Mouse (Mus musculus): Measurements from ENCODE around the gene Pear1. TPM values are rescaled to one million over a fixed set of nuclear protein-coding genes. Genes with fewer than 3 reads are reported as not detected.
A peak's percentile ranks its signal among the peaks of the same experiment; 100 is the strongest.

Pear1 gene
- polyA plus RNA-seq, 1 experiment from 2014 or later: 6.7 TPM

DNA sequence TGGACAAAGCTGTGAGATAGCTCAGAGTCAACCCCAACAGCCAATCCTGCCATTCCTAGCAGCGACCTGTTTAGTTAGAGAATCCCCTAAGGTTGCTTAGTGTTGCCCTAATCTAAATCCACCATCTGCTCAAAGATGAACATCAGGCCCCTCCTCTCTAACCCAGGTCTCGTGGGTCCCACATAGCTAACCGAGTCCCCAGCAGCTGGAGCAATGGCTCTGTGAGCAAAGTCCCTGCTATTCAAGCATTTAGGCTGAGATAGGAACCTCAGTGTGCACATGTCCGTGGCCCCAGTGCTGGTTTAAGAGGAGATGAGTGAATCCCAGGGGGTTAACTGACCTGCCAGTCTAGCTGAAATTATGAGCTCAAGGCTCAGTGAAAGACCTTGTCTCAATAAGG, 22.1 kb upstream of the Pear1 start:
- Histone ChIP-seq H3K9me3 (replicated peaks; ENCODE audit: control insufficient read depth, low read length, poor library complexity, severe bottlenecking) (no peaks in the 10 kb centered on the region), H3K4me1 (ENCODE audit: control insufficient read depth, insufficient read depth, low read length) (no peaks in the 10 kb centered on the region), H3K4me2 (ENCODE audit: low read length) (no peak overlapping the region), H3K4me3 (ENCODE audit: low read depth, low read length) (no peak overlapping the region), H3K27me3 (ENCODE audit: control insufficient read depth, insufficient read depth, low read depth, low read length) (no peaks in the 10 kb centered on the region), H3K9ac (ENCODE audit: low read depth, low read length) (no peak overlapping the region), H3K27ac (ENCODE audit: low read length) (no peak overlapping the region), H3K36me3 (ENCODE audit: control insufficient read depth, insufficient read depth, low read length) (no peaks in the 10 kb centered on the region)
- WGBS: 58% methylated on average over 4 of the region's 4 CpGs
- no peak for ATAC-seq

- WGBS: 92% methylated on average over 4 of the region's 4 CpGs
- Histone ChIP-seq H3K4me2 (ENCODE audit: low read length) (no peak overlapping the region), H3K36me3 (ENCODE audit: control insufficient read depth, insufficient read depth, low read length) (no peaks in the 10 kb centered on the region), H3K9ac (ENCODE audit: low read depth, low read length) (no peak overlapping the region), H3K4me1 (ENCODE audit: control insufficient read depth, insufficient read depth, low read length) (no peaks in the 10 kb centered on the region), H3K27me3 (ENCODE audit: control insufficient read depth, insufficient read depth, low read depth, low read length) (no peaks in the 10 kb centered on the region), H3K9me3 (replicated peaks; ENCODE audit: control insufficient read depth, low read length, poor library complexity, severe bottlenecking) (no peaks in the 10 kb centered on the region), H3K4me3 (ENCODE audit: low read depth, low read length) (no peak overlapping the region), H3K27ac (ENCODE audit: low read length) (no peak overlapping the region)
- ATAC-seq: no peak
Measured at GRCm38 (mm10) chr3:87844981-87845380, 20.9 kb upstream of the Pear1 start.

- no peaks in the 10 kb centered on the region for H3K36me3 ChIP-seq (ENCODE audit: control insufficient read depth, insufficient read depth, low read length)
- H3K4me2 ChIP-seq (ENCODE audit: low read length): no peak overlapping the region
- no peaks in the 10 kb centered on the region for H3K9me3 ChIP-seq (replicated peaks; ENCODE audit: control insufficient read depth, low read length, poor library complexity, severe bottlenecking)
- no peak overlapping the region for H3K27ac ChIP-seq (ENCODE audit: low read length)
- no peak overlapping the region for H3K4me3 ChIP-seq (ENCODE audit: low read depth, low read length)
- no peaks in the 10 kb centered on the region for H3K27me3 ChIP-seq (ENCODE audit: control insufficient read depth, insufficient read depth, low read depth, low read length)
- no peak overlapping the region for H3K9ac ChIP-seq (ENCODE audit: low read depth, low read length)
- H3K4me1 ChIP-seq (ENCODE audit: control insufficient read depth, insufficient read depth, low read length): no peaks in the 10 kb centered on the region
- ATAC-seq: no peak
Measured at GRCm38 (mm10) chr3:87840858-87841257, 16.8 kb upstream of the Pear1 start.

DNA sequence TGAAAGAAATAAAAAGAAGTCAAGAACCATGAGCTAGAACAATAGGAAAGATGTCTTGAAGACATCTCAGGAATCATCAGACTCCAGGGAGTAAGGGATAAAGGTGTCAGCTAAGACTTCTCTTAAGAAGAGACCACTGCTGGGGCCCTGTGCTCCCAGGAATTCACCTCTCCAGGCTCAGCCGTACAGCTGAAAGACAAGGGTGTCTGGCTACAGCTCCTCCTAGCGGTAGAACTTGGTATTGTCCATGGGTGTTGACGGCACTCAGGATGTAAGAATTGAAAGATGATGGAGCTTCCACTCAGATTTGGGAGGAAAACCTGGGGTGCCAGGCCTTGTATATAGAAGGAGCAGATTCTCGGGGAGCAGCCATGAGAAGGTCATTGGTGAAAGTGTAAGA, 14.5 kb upstream of the Pear1 start:
- Histone ChIP-seq H3K27me3 (ENCODE audit: control insufficient read depth, insufficient read depth, low read depth, low read length) (no peaks in the 10 kb centered on the region), H3K4me3 (ENCODE audit: low read depth, low read length) (no peak overlapping the region), H3K36me3 (ENCODE audit: control insufficient read depth, insufficient read depth, low read length) (no peaks in the 10 kb centered on the region), H3K4me2 (ENCODE audit: low read length) (no peak overlapping the region), H3K9me3 (replicated peaks; ENCODE audit: control insufficient read depth, low read length, poor library complexity, severe bottlenecking) (no peaks in the 10 kb centered on the region), H3K27ac (ENCODE audit: low read length) (no peak overlapping the region), H3K9ac (ENCODE audit: low read depth, low read length) (no peak overlapping the region), H3K4me1 (ENCODE audit: control insufficient read depth, insufficient read depth, low read length) (no peaks in the 10 kb centered on the region)
- under 1% methylated on average over 4 of the region's 4 CpGs for WGBS
- no peak for ATAC-seq

DNA sequence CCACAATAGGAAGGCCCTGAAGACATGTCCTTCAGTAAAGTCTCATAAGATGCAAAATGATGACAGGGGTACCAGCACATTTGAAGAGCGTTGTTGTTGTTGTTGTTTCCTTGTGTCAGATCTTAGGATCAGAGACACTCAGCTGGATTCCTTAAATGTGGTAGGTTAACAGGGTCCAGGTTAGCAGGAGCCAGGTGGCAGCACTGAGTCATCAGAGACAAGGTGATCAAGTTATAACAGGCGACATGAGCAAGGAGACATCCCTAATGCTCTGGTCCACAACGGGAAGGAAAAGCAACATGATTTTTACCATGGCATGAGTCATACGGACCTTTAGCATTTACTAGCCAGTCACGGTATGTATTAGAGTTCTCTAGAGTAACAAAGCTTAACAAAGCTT, 9.4 kb upstream of the Pear1 start:
- ATAC-seq: no peak
- no peaks in the 10 kb centered on the region for H3K36me3 ChIP-seq (ENCODE audit: control insufficient read depth, insufficient read depth, low read length)
- no peaks in the 10 kb centered on the region for H3K4me1 ChIP-seq (ENCODE audit: control insufficient read depth, insufficient read depth, low read length)
- H3K4me3 ChIP-seq (ENCODE audit: low read depth, low read length): no peak overlapping the region
- 72% methylated on average over 5 of the region's 5 CpGs for WGBS
- H3K27ac ChIP-seq (ENCODE audit: low read length): no peak overlapping the region
- no peak overlapping the region for H3K9ac ChIP-seq (ENCODE audit: low read depth, low read length)
- no peaks in the 10 kb centered on the region for H3K27me3 ChIP-seq (ENCODE audit: control insufficient read depth, insufficient read depth, low read depth, low read length)
- H3K9me3 ChIP-seq (replicated peaks; ENCODE audit: control insufficient read depth, low read length, poor library complexity, severe bottlenecking): no peaks in the 10 kb centered on the region
- no peak overlapping the region for H3K4me2 ChIP-seq (ENCODE audit: low read length)

DNA sequence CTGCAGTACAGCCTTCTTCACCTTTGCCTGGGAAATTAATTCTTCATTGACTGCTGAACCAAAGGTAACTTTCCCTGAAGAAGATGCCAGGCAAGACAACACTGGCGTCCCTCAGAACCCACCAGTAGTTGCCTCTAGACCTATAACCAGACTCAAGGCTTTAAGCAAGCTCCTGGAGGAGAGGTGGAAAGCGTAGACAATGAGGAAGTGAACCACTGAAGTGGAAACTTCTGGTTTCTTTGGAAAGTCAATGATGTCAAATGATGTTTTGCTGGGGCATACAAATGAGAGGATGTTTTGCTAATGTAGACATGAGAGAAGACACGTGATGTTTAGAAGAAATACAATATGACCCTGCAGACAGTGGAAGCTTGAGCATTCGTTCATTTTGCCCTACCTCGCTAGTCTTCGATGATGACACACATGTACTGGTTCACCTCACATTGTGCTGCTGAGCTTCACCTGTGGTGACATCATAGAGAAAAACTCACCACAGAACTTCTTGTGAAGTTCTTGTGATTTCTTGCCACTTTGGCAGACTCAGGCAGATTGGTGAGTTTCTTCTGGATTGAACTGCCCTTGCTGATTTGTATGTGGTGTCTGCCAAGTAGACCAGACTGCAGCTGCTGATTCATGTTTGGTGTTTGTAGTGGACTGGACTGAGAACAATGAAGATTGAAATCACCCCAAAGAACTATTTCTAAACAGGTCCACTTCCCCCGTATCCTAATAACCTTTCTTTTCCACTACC, 8.2 kb upstream of the Pear1 start:
- no peak for ATAC-seq

GRCm38 (mm10) chr3:87829025-87829424, 4.9 kb upstream of the Pear1 start:
- H3K27ac ChIP-seq (ENCODE audit: low read length): no peak overlapping the region
- ATAC-seq: no peak
- no peak overlapping the region for H3K9ac ChIP-seq (ENCODE audit: low read depth, low read length)
- H3K36me3 ChIP-seq (ENCODE audit: control insufficient read depth, insufficient read depth, low read length): no peaks in the 10 kb centered on the region
- H3K4me3 ChIP-seq (ENCODE audit: low read depth, low read length): no peak overlapping the region
- H3K27me3 ChIP-seq (ENCODE audit: control insufficient read depth, insufficient read depth, low read depth, low read length): no peaks in the 10 kb centered on the region
- H3K4me2 ChIP-seq (ENCODE audit: low read length): no peak overlapping the region
- WGBS: 58% methylated on average over 10 of the region's 10 CpGs
- H3K9me3 ChIP-seq (replicated peaks; ENCODE audit: control insufficient read depth, low read length, poor library complexity, severe bottlenecking): no peaks in the 10 kb centered on the region
- H3K4me1 ChIP-seq (ENCODE audit: control insufficient read depth, insufficient read depth, low read length): no peaks in the 10 kb centered on the region

More for the DNA sequence above, 8.2 kb upstream of the Pear1 start:
- Histone ChIP-seq H3K27me3 (ENCODE audit: control insufficient read depth, insufficient read depth, low read depth, low read length) (no peaks in the 10 kb centered on the region), H3K4me2 (ENCODE audit: low read length) (no peak overlapping the region), H3K27ac (ENCODE audit: low read length) (no peak overlapping the region), H3K9me3 (replicated peaks; ENCODE audit: control insufficient read depth, low read length, poor library complexity, severe bottlenecking) (no peaks in the 10 kb centered on the region), H3K36me3 (ENCODE audit: control insufficient read depth, insufficient read depth, low read length) (no peaks in the 10 kb centered on the region), H3K4me3 (ENCODE audit: low read depth, low read length) (no peak overlapping the region), H3K4me1 (ENCODE audit: control insufficient read depth, insufficient read depth, low read length) (no peaks in the 10 kb centered on the region), H3K9ac (ENCODE audit: low read depth, low read length) (no peak overlapping the region)
- WGBS: 87% methylated on average over 7 of the region's 7 CpGs

DNA sequence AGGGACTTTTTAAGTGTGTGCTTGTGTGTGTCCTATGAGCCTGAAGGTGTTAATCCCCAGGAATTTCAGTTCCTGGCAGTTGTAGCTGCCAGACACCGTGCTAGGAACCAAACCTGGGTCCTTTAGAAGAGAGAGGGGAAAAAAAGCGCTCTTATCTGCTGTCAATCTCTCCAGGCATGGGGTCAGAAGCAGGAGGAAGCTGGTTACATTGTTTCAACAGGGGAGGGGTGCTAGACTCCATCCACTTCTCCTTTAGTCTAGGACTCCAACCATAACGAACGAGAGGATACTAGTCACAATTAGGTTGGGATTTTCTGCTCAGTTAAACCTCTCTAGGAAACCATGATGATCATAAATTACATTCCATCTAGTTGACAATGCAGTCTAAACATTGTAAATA, 4.3 kb upstream of the Pear1 start:
- H3K27me3 ChIP-seq (ENCODE audit: control insufficient read depth, insufficient read depth, low read depth, low read length): no peaks in the 10 kb centered on the region
- WGBS: 65% methylated on average over 4 of the region's 4 CpGs
- ATAC-seq: no peak

GRCm38 (mm10) chr3:87818226-87818625, 5.9 kb downstream of the Pear1 start:
- Histone ChIP-seq H3K9ac (ENCODE audit: low read depth, low read length) (no peak overlapping the region), H3K4me1 (ENCODE audit: control insufficient read depth, insufficient read depth, low read length) (peaks cover 3% of the 10 kb centered on the region; the same call in 1 of the 2 replicates), H3K4me3 (ENCODE audit: low read depth, low read length) (no peak overlapping the region), H3K9me3 (replicated peaks; ENCODE audit: control insufficient read depth, low read length, poor library complexity, severe bottlenecking) (no peaks in the 10 kb centered on the region), H3K4me2 (ENCODE audit: low read length) (no peak overlapping the region), H3K27ac (ENCODE audit: low read length) (no peak overlapping the region), H3K36me3 (ENCODE audit: control insufficient read depth, insufficient read depth, low read length) (no peaks in the 10 kb centered on the region), H3K27me3 (ENCODE audit: control insufficient read depth, insufficient read depth, low read depth, low read length) (no peaks in the 10 kb centered on the region; the same call in 1 of the 2 replicates)
- 54% methylated on average over 12 of the region's 12 CpGs for WGBS
- ATAC-seq: 0 out of 2 replicates have a peak, but pooled peaks have one; percentile 38

More for the DNA sequence above, 4.3 kb upstream of the Pear1 start:
- Histone ChIP-seq H3K9ac (ENCODE audit: low read depth, low read length) (no peak overlapping the region), H3K27ac (ENCODE audit: low read length) (no peak overlapping the region), H3K4me1 (ENCODE audit: control insufficient read depth, insufficient read depth, low read length) (no peaks in the 10 kb centered on the region), H3K9me3 (replicated peaks; ENCODE audit: control insufficient read depth, low read length, poor library complexity, severe bottlenecking) (no peaks in the 10 kb centered on the region), H3K36me3 (ENCODE audit: control insufficient read depth, insufficient read depth, low read length) (no peaks in the 10 kb centered on the region), H3K4me2 (ENCODE audit: low read length) (no peak overlapping the region), H3K4me3 (ENCODE audit: low read depth, low read length) (no peak overlapping the region)
